Mouse (Mus musculus): ENCODE results near the gene Shisa4. TPM values are rescaled to one million over a fixed set of nuclear protein-coding genes. Genes with fewer than 3 reads are reported as not detected.

Gene Shisa4
- polyA plus RNA-seq, 1 experiment, result 16.7 TPM

GRCm38 (mm10) chr1:135347498-135348169, 27.4 kb downstream of the Shisa4 start:
- Histone ChIP-seq H3K4me1 (ENCODE audit: control insufficient read depth, insufficient read depth, low read length) (0 out of 2 replicates have a peak, but pooled peaks cover 4% of the 10 kb centered on the region), H3K4me3 (replicated peaks; ENCODE audit: extremely low read depth, low read depth, low read length) (no peak overlapping the region)
- TF ChIP-seq POLR2A (IDR thresholded peaks at IDR 0.05; ENCODE audit: borderline replicate concordance, extremely low read depth, low read depth, low read length), result no peak
- TF ChIP-seq CTCF (IDR thresholded peaks at IDR 0.05; ENCODE audit: insufficient read depth, low read length), result no peak
- peak; percentile 26 for DNase-seq
- 29% methylated on average over 4 of the region's 4 CpGs for WGBS

- no peak for DNase-seq
- 0 out of 2 replicates have a peak, but pooled peaks cover 4% of the 10 kb centered on the region for H3K4me1 ChIP-seq (ENCODE audit: control insufficient read depth, insufficient read depth, low read length)
- TF ChIP-seq CTCF (IDR thresholded peaks at IDR 0.05; ENCODE audit: insufficient read depth, low read length) (no peak), POLR2A (IDR thresholded peaks at IDR 0.05; ENCODE audit: borderline replicate concordance, extremely low read depth, low read depth, low read length) (no peak)
- 60% methylated on average over 3 of the region's 3 CpGs for WGBS
- no peak overlapping the region for H3K4me3 ChIP-seq (replicated peaks; ENCODE audit: extremely low read depth, low read depth, low read length)
Observed at GRCm38 (mm10) chr1:135346891-135347290, 28.1 kb downstream of the Shisa4 start.

- WGBS, result 59% methylated on average over 4 of the region's 4 CpGs
- H3K4me1 ChIP-seq (ENCODE audit: control insufficient read depth, insufficient read depth, low read length), result 0 out of 2 replicates have a peak, but pooled peaks cover 4% of the 10 kb centered on the region
- no peak overlapping the region for H3K4me3 ChIP-seq (replicated peaks; ENCODE audit: extremely low read depth, low read depth, low read length)
- DNase-seq, result no peak
- no peak for TF ChIP-seq CTCF (IDR thresholded peaks at IDR 0.05; ENCODE audit: insufficient read depth, low read length)
- TF ChIP-seq POLR2A (IDR thresholded peaks at IDR 0.05; ENCODE audit: borderline replicate concordance, extremely low read depth, low read depth, low read length), result no peak
Observed at GRCm38 (mm10) chr1:135344026-135344425, 31.0 kb downstream of the Shisa4 start.

DNA sequence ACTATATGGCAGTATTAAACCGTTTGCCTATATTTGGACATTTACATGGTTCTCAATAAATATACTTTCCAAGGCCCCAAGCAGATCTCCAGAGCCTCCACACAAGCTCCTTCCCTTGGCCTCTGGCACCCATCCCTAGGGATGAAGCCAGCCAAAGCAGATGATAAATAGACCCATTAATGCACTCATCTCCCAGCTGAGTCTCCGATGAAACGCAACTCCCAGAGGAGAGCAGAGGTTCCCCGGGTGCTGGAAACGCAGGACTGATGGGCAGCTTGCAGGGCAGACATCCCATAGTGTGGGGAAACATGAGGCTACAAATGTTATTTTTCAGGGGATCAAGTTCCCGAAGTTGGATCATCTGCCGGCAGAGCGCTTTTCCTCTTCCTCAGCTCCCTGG, 33.1 kb downstream of the Shisa4 start:
- TF ChIP-seq POLR2A (IDR thresholded peaks at IDR 0.05; ENCODE audit: borderline replicate concordance, extremely low read depth, low read depth, low read length) (no peak), CTCF (IDR thresholded peaks at IDR 0.05; ENCODE audit: insufficient read depth, low read length) (no peak)
- no peak for DNase-seq
- H3K4me1 ChIP-seq (ENCODE audit: control insufficient read depth, insufficient read depth, low read length), result 0 out of 2 replicates have a peak, but pooled peaks cover under 1% of the 10 kb centered on the region
- H3K4me3 ChIP-seq (replicated peaks; ENCODE audit: extremely low read depth, low read depth, low read length), result no peak overlapping the region
- WGBS, result 69% methylated on average over 8 of the region's 8 CpGs

DNA sequence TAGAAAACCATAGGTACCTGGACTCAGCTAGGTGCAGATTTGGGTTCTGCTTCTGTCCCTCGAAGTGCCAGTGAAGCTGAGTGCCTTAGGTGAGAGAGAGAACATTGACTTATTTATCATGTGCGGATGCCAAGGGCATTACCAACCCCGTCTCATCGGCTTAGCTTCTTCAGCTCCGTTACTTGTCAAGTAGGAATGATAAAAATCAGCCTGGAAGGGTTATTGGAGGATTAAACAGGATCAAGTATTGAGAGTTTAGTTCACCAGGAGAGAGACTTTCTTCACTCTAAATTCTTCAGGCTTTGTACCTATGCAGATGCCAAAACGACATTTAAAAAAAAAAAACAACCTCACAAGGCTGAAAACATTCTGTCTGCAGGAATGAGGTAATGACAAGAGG, 44.5 kb downstream of the Shisa4 start:
- 66% methylated on average over 6 of the region's 6 CpGs for WGBS
- H3K4me1 ChIP-seq (ENCODE audit: control insufficient read depth, insufficient read depth, low read length), result no peaks in the 10 kb centered on the region
- TF ChIP-seq CTCF (IDR thresholded peaks at IDR 0.05; ENCODE audit: insufficient read depth, low read length), result no peak
- no peak for TF ChIP-seq POLR2A (IDR thresholded peaks at IDR 0.05; ENCODE audit: borderline replicate concordance, extremely low read depth, low read depth, low read length)
- H3K4me3 ChIP-seq (replicated peaks; ENCODE audit: extremely low read depth, low read depth, low read length), result no peak overlapping the region
- no peak for DNase-seq

DNA sequence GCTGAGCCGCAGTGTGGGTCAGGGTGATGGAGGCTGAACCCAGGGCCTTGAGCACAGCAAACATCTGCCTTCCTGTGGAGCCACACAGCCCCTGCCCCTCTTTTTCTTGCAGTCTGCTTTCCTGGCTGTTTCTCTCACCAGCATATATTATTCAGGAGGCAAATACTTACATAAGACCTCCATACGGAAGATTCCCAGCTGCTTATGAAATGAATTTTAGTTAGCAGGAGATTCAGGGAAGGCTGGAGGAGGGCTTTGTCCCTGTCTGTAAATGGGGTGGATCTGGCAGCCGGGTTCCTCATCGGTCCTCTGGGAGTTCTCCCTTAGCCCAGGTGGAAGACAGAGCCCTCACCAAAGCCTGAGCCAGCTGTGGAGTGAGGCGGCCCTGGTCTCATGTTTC, 46.7 kb downstream of the Shisa4 start:
- TF ChIP-seq CTCF (IDR thresholded peaks at IDR 0.05; ENCODE audit: insufficient read depth, low read length) (no peak), POLR2A (IDR thresholded peaks at IDR 0.05; ENCODE audit: borderline replicate concordance, extremely low read depth, low read depth, low read length) (no peak)

DNA sequence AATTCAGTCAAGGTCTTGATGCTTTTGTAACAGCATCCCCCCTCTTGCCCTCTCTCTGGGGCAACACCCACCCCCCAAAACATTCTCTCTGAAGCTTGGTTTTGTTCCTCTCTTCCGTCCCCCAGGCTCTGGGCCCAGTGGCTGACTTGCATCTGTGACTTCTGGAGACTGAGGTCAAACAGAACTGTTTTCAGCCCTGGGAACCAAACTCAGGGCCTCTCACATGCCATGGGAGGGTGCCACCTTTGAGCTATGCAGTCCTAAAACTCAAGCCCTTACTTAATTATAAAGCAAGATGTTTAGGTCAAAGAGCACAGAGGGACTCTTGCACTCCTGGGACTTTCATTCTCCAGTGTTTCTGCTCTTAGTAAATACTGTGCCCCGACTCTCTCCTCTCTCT, 49.1 kb downstream of the Shisa4 start:
- DNase-seq, result no peak
- Histone ChIP-seq H3K4me1 (ENCODE audit: control insufficient read depth, insufficient read depth, low read length) (peaks cover 2% of the 10 kb centered on the region; the same call in 1 of the 2 replicates), H3K4me3 (replicated peaks; ENCODE audit: extremely low read depth, low read depth, low read length) (no peak overlapping the region)
- TF ChIP-seq CTCF (IDR thresholded peaks at IDR 0.05; ENCODE audit: insufficient read depth, low read length) (no peak), POLR2A (IDR thresholded peaks at IDR 0.05; ENCODE audit: borderline replicate concordance, extremely low read depth, low read depth, low read length) (no peak)
- WGBS, result 73% methylated on average over 2 of the region's 2 CpGs

More for the DNA sequence above, 46.7 kb downstream of the Shisa4 start:
- Histone ChIP-seq H3K4me1 (ENCODE audit: control insufficient read depth, insufficient read depth, low read length) (peaks cover 2% of the 10 kb centered on the region; the same call in 1 of the 2 replicates), H3K4me3 (replicated peaks; ENCODE audit: extremely low read depth, low read depth, low read length) (no peak overlapping the region)
- DNase-seq, result no peak
- WGBS, result 62% methylated on average over 5 of the region's 5 CpGs

DNA sequence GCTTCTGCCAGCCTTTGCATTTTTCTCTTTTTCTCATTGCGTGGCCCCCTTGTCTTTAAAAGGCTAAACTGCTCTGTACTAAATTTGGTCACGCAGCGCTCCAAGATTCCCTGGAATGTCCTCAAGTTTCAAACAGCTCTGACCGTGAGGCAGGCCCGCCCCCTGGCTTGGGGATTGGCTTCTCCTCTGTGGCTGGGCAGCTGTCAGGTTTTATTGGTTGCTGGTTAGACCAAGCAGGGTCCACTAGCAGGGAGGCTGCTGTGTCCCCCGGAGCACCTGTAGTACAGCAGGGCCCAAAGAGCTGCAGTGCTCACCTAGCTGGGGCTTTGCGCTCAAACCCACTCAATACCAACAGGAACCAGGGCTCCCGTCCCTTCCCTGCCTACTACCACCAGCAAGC, 50.5 kb downstream of the Shisa4 start, which contains the start of gene Lmod1:
TSS of gene Lmod1 (plus strand) at position 237 of the 400 bp plus-strand sequence.
- WGBS, result 20% methylated on average over 8 of the region's 8 CpGs
- H3K4me3 ChIP-seq (replicated peaks; ENCODE audit: extremely low read depth, low read depth, low read length), result peak within 1 kb of the TSS; percentile 49
- peak; percentile 16 for DNase-seq
- TF ChIP-seq POLR2A (IDR thresholded peaks at IDR 0.05; ENCODE audit: borderline replicate concordance, extremely low read depth, low read depth, low read length), result no peak; the same call in 1 of the 2 replicates
- TF ChIP-seq CTCF (IDR thresholded peaks at IDR 0.05; ENCODE audit: insufficient read depth, low read length), result no peak
- H3K4me1 ChIP-seq (ENCODE audit: control insufficient read depth, insufficient read depth, low read length), result peaks cover 2% of the 10 kb centered on the region; the same call in 1 of the 2 replicates

DNA sequence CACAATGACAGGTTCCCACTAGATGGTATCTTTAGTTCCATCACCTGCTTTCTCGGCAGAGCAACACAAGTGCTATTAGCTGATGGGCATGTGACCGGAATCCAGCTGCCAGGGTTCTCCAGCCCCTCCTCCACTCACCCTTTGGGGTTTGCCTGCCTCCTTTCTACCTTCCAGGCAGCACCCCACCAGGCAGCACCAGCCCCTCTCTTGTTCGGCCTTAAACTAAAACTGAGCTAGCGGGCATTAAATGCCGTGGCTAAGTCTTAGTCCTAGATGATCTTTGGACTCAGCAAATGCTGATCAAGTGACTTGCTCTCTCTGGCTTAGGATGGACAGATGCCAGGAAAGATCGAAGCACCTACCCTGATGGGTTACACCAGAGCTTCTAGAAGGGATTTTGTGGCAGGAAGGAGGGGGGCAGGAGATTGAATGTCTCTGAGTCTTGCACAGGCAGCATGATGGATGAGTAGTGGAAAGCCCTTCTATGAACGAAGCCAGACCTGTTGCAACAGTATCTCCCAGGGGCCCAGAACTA, 51.6 kb downstream of the Shisa4 start:
- WGBS, result 72% methylated on average over 7 of the region's 7 CpGs
- TF ChIP-seq CTCF (IDR thresholded peaks at IDR 0.05; ENCODE audit: insufficient read depth, low read length), result no peak
- no peak for TF ChIP-seq POLR2A (IDR thresholded peaks at IDR 0.05; ENCODE audit: borderline replicate concordance, extremely low read depth, low read depth, low read length)
- no peak overlapping the region for H3K4me3 ChIP-seq (replicated peaks; ENCODE audit: extremely low read depth, low read depth, low read length)
- no peak for DNase-seq
- peaks cover 2% of the 10 kb centered on the region; the same call in 1 of the 2 replicates for H3K4me1 ChIP-seq (ENCODE audit: control insufficient read depth, insufficient read depth, low read length)

Other genes with a start within 250 kb of the Shisa4 start
- 6.9 and 7.3 TPM in 2 replicates for gene Ptpn7, start 242.5 kb downstream of the Shisa4 start, polyA plus RNA-seq (2012; rRNA removed)
- gene Arl8a, start 228.4 kb downstream of the Shisa4 start, polyA plus RNA-seq (2012; rRNA removed), result 66.5 and 84.7 TPM in 2 replicates
- 0.95 and 2.0 TPM in 2 replicates for gene Gpr37l1, start 207.6 kb downstream of the Shisa4 start, polyA plus RNA-seq (2012; rRNA removed)
- 19.2 and 19.5 TPM in 2 replicates for gene Elf3, start 116.7 kb downstream of the Shisa4 start, polyA plus RNA-seq (2012; rRNA removed)
- gene Rnpep, start 91.2 kb downstream of the Shisa4 start, polyA plus RNA-seq (2012; rRNA removed), result 34.5 and 38.1 TPM in 2 replicates
- 29.6 and 51.9 TPM in 2 replicates for gene Timm17a, start 61.5 kb downstream of the Shisa4 start, polyA plus RNA-seq (2012; rRNA removed)
- 9.3 and 12.9 TPM in 2 replicates for gene Lmod1, start 50.4 kb downstream of the Shisa4 start, polyA plus RNA-seq (2012; rRNA removed)
- 59.0 and 68.2 TPM in 2 replicates for gene Ipo9, start 55.3 kb upstream of the Shisa4 start, polyA plus RNA-seq (2012; rRNA removed)
- gene Nav1, start 232.1 kb upstream of the Shisa4 start, polyA plus RNA-seq (2012; rRNA removed), result 19.8 and 21.2 TPM in 2 replicates

Data from lung, adult 2 months (tissue).